Mouse (Mus musculus) kidney, embryonic 14.5 days (tissue): ENCODE data around the gene Foxg1. TPM values are rescaled to one million over a fixed set of nuclear protein-coding genes. Genes with fewer than 3 reads are reported as not detected.

ENCODE experiments used
- ATAC-seq: fragments of 200-750 bp; cut with Nextera tagmentation; 2 replicates; pipeline ENCODE4 v1.8.0; 2017; ENCODE audit warnings: moderate number of reproducible peaks, mild to moderate bottlenecking, moderate TSS enrichment, moderate library complexity; ENCODE audit not compliant: low FRiP score, low TSS enrichment
- H3K27ac ChIP-seq: fragments of 300-500 bp; sonication (generic); 2 replicates; pipeline ENCODE4 v1.5.1; 2014; ENCODE audit warnings: low read depth, mild to moderate bottlenecking, low read length, moderate library complexity, mixed read lengths
- H3K27me3 ChIP-seq: fragments of 300-500 bp; sonication (generic); 2 replicates; pipeline ENCODE4 v1.6.1; 2014; ENCODE audit warnings: mild to moderate bottlenecking, low read length; ENCODE audit not compliant: control insufficient read depth, insufficient read depth
- H3K36me3 ChIP-seq: fragments of 300-500 bp; sonication (generic); 2 replicates; pipeline ENCODE4 v1.6.1; 2014; ENCODE audit warnings: low read length, mixed read lengths; ENCODE audit not compliant: control insufficient read depth, insufficient read depth
- H3K4me1 ChIP-seq: fragments of 300-500 bp; sonication (generic); 2 replicates; pipeline ENCODE4 v1.6.1; 2014; ENCODE audit warnings: low read length, mixed read lengths; ENCODE audit not compliant: control insufficient read depth, insufficient read depth
- H3K4me2 ChIP-seq: fragments of 300-500 bp; sonication (generic); replicated peaks from 2 replicates; pipeline ENCODE4 v1.6.1; 2014; ENCODE audit warnings: low read depth, mild to moderate bottlenecking, low read length
- H3K4me3 ChIP-seq: fragments of 300-500 bp; sonication (generic); 2 replicates; pipeline ENCODE4 v1.5.1; 2014; ENCODE audit warnings: mild to moderate bottlenecking, low read length
- H3K9ac ChIP-seq: fragments of 300-500 bp; sonication (generic); 2 replicates; pipeline ENCODE4 v1.6.1; 2014; ENCODE audit warnings: low read depth, mild to moderate bottlenecking, low read length, moderate library complexity
- H3K9me3 ChIP-seq: fragments of 300-500 bp; sonication (generic); 2 replicates; pipeline ENCODE4 v1.6.1; 2016; ENCODE audit warnings: low read length; ENCODE audit not compliant: control insufficient read depth
- WGBS: fragments of 180-500 bp; shearing (Covaris S2); extraction: QIAGEN DNeasy Blood & Tissue Kit; methylation state at CpG from one replicate; pipeline ENCODE4 v1.1.7; 2014; 5-methylcytosine and 5-hydroxymethylcytosine counted together
- polyA plus RNA-seq: library from polyadenylated mRNA; unstranded; fragments of >200 nt; fragmentation: Nextera tagmentation; extraction: Ambion mirVana; gene quantifications from 2 replicates; pipeline ENCODE4 v1.2.1, GENCODE M21; 2014

The Foxg1 gene
- polyA plus RNA-seq, 1 experiment from 2014 or later = not detected

- Histone ChIP-seq H3K9ac (no peak overlapping the region), H3K4me1 (no peaks in the 10 kb centered on the region), H3K4me3 (no peak overlapping the region), H3K4me2 (no peak overlapping the region), H3K9me3 (no peaks in the 10 kb centered on the region), H3K27ac (no peak overlapping the region), H3K27me3 (peaks cover 94% of the 10 kb centered on the region), H3K36me3 (no peaks in the 10 kb centered on the region)
- no peak for ATAC-seq
- WGBS = 0% methylated on average over 19 of the region's 19 CpGs
These were observed 6.0 kb upstream of the Foxg1 start for GRCm38 (mm10) chr12:49376318-49376992.

- no peak; the same call in 1 of the 2 replicates for ATAC-seq
- H3K9ac ChIP-seq = no peak overlapping the region
- WGBS = under 1% methylated on average over 15 of the region's 15 CpGs
- no peaks in the 10 kb centered on the region for H3K4me1 ChIP-seq
- H3K36me3 ChIP-seq = no peaks in the 10 kb centered on the region
- no peak overlapping the region for H3K27ac ChIP-seq
- peaks cover 98% of the 10 kb centered on the region for H3K27me3 ChIP-seq
- no peaks in the 10 kb centered on the region for H3K9me3 ChIP-seq
- H3K4me3 ChIP-seq = no peak overlapping the region
- H3K4me2 ChIP-seq = no peak overlapping the region
These were observed 5.0 kb upstream of the Foxg1 start for GRCm38 (mm10) chr12:49377281-49377970.

GRCm38 (mm10) chr12:49378920-49379319 is 3.5 kb upstream of the Foxg1 start:
- Histone ChIP-seq H3K27me3 (peaks cover 99% of the 10 kb centered on the region), H3K27ac (no peak overlapping the region), H3K9me3 (no peaks in the 10 kb centered on the region), H3K4me3 (no peak overlapping the region), H3K9ac (no peak overlapping the region), H3K36me3 (no peaks in the 10 kb centered on the region), H3K4me2 (no peak overlapping the region), H3K4me1 (peaks cover 6% of the 10 kb centered on the region; the same call in 1 of the 2 replicates)
- 6% methylated on average over 1 of the region's 1 CpGs for WGBS
- ATAC-seq = no peak

- peaks cover 99% of the 10 kb centered on the region for H3K27me3 ChIP-seq
- H3K4me3 ChIP-seq = no peak overlapping the region
- peaks cover 6% of the 10 kb centered on the region; the same call in 1 of the 2 replicates for H3K4me1 ChIP-seq
- WGBS = 4% methylated on average over 11 of the region's 11 CpGs
- H3K4me2 ChIP-seq = no peak overlapping the region
- H3K9me3 ChIP-seq = no peaks in the 10 kb centered on the region
- H3K9ac ChIP-seq = no peak overlapping the region
- H3K27ac ChIP-seq = no peak overlapping the region
- no peak for ATAC-seq
- no peaks in the 10 kb centered on the region for H3K36me3 ChIP-seq
These were observed 3.0 kb upstream of the Foxg1 start for GRCm38 (mm10) chr12:49379446-49379845.

GRCm38 (mm10) chr12:49380442-49380841 is 2.0 kb upstream of the Foxg1 start:
- no peak for ATAC-seq
- Histone ChIP-seq H3K4me2 (no peak overlapping the region), H3K4me1 (peaks cover 6% of the 10 kb centered on the region; the same call in 1 of the 2 replicates), H3K9ac (no peak overlapping the region), H3K27ac (no peak overlapping the region), H3K9me3 (no peaks in the 10 kb centered on the region), H3K36me3 (no peaks in the 10 kb centered on the region), H3K4me3 (no peak overlapping the region), H3K27me3 (peaks cover 99% of the 10 kb centered on the region)
- 0% methylated on average over 4 of the region's 4 CpGs for WGBS

GRCm38 (mm10) chr12:49381031-49381525 is 1.4 kb upstream of the Foxg1 start:
- 3% methylated on average over 4 of the region's 4 CpGs for WGBS
- Histone ChIP-seq H3K27me3 (peaks cover 99% of the 10 kb centered on the region), H3K36me3 (no peaks in the 10 kb centered on the region), H3K9ac (no peak overlapping the region), H3K9me3 (no peaks in the 10 kb centered on the region), H3K27ac (no peak overlapping the region), H3K4me3 (no peak overlapping the region), H3K4me1 (peaks cover 6% of the 10 kb centered on the region; the same call in 1 of the 2 replicates), H3K4me2 (no peak overlapping the region)
- no peak for ATAC-seq

GRCm38 (mm10) chr12:49381721-49382365 is 617 bp upstream of the Foxg1 start:
- Histone ChIP-seq H3K36me3 (no peaks in the 10 kb centered on the region), H3K27ac (no peak overlapping the region), H3K9ac (no peak overlapping the region), H3K4me1 (peaks cover 6% of the 10 kb centered on the region; the same call in 1 of the 2 replicates), H3K4me2 (no peak overlapping the region), H3K27me3 (peaks cover 99% of the 10 kb centered on the region), H3K9me3 (no peaks in the 10 kb centered on the region), H3K4me3 (no peak overlapping the region)
- no peak for ATAC-seq
- under 1% methylated on average over 19 of the region's 19 CpGs for WGBS

GRCm38 (mm10) chr12:49383521-49384133 is 1.2 kb downstream of the Foxg1 start:
- Histone ChIP-seq H3K4me1 (peaks cover 6% of the 10 kb centered on the region; the same call in 1 of the 2 replicates), H3K36me3 (no peaks in the 10 kb centered on the region), H3K9me3 (no peaks in the 10 kb centered on the region), H3K4me3 (peak overlapping the region; percentile 31), H3K27me3 (peaks cover 89% of the 10 kb centered on the region), H3K9ac (no peak overlapping the region), H3K27ac (no peak overlapping the region), H3K4me2 (peak overlapping the region; percentile 44)
- 1% methylated on average over 50 of the region's 67 CpGs for WGBS
- peak; percentile 83 for ATAC-seq
